Mouse (Mus musculus) limb, embryonic 15.5 days (tissue): ENCODE measurements around the gene Speer4a. TPM values are rescaled to one million over a fixed set of nuclear protein-coding genes. Genes with fewer than 3 reads are reported as not detected.
A peak's percentile ranks its signal among the peaks of the same experiment; 100 is the strongest.
"Not testable (repeated sequence)": the region's sequence is repeated elsewhere in the genome, so short reads cannot be mapped to it uniquely, and the experiment has no call there.

Experiments
- ATAC-seq: fragments of 200-750 bp; cut with Nextera tagmentation; 2 replicates; pipeline ENCODE4 v1.8.0; 2017; ENCODE audit warnings: low read depth, moderate TSS enrichment; ENCODE audit not compliant: insufficient number of reproducible peaks, low FRiP score, low TSS enrichment
- H3K27ac ChIP-seq: fragments of 300-500 bp; sonication (generic); 2 replicates; pipeline ENCODE4 v1.5.1; 2015; ENCODE audit warnings: moderate library complexity, mild to moderate bottlenecking, inconsistent platforms
- H3K27me3 ChIP-seq: fragments of 300-500 bp; sonication (generic); 2 replicates; pipeline ENCODE4 v1.6.1; 2015; ENCODE audit warnings: inconsistent platforms
- H3K36me3 ChIP-seq: fragments of 300-500 bp; sonication (generic); 2 replicates; pipeline ENCODE4 v1.6.1; 2015; ENCODE audit warnings: inconsistent platforms
- H3K4me1 ChIP-seq: fragments of 300-500 bp; sonication (generic); 2 replicates; pipeline ENCODE4 v1.6.1; 2015; ENCODE audit warnings: inconsistent platforms
- H3K4me2 ChIP-seq: fragments of 300-500 bp; sonication (generic); 2 replicates; pipeline ENCODE4 v1.6.1; 2015; ENCODE audit warnings: mild to moderate bottlenecking, inconsistent platforms
- H3K4me3 ChIP-seq: fragments of 300-500 bp; sonication (generic); 2 replicates; pipeline ENCODE4 v1.5.1; 2015; ENCODE audit warnings: mild to moderate bottlenecking, inconsistent platforms
- H3K9ac ChIP-seq: fragments of 300-500 bp; sonication (generic); 2 replicates; pipeline ENCODE4 v1.6.1; 2015; ENCODE audit warnings: inconsistent platforms
- H3K9me3 ChIP-seq: fragments of 300-500 bp; sonication (generic); 2 replicates; pipeline ENCODE4 v1.6.1; 2016; ENCODE audit warnings: inconsistent platforms
- WGBS: fragments of 180-500 bp; shearing (Covaris S2); methylation state at CpG from one replicate; pipeline ENCODE4 v1.1.7; 2015; 5-methylcytosine and 5-hydroxymethylcytosine counted together
- polyA plus RNA-seq: library from polyadenylated mRNA; unstranded; fragments of >200 nt; fragmentation: Nextera tagmentation; extraction: Ambion mirVana; gene quantifications from 2 replicates; pipeline ENCODE4 v1.2.1, GENCODE M21; 2015

Gene Speer4a
- 0.14 TPM in 1 of 2 replicates, not detected in the other for polyA plus RNA-seq

GRCm38 (mm10) chr5:26039458-26039857 is at the start of gene Speer4a:
TSS of gene Speer4a (minus strand) at chr5:26039558.
- not testable (repeated sequence) for H3K27me3 ChIP-seq, H3K4me2 ChIP-seq, H3K9me3 ChIP-seq, ATAC-seq, H3K9ac ChIP-seq, H3K27ac ChIP-seq, H3K4me3 ChIP-seq, H3K4me1 ChIP-seq, H3K36me3 ChIP-seq
- WGBS = 78% methylated on average over 2 of the region's 2 CpGs

- H3K36me3 ChIP-seq, H3K4me3 ChIP-seq, H3K4me1 ChIP-seq, H3K9ac ChIP-seq, H3K4me2 ChIP-seq, H3K27me3 ChIP-seq, H3K9me3 ChIP-seq, ATAC-seq, H3K27ac ChIP-seq: not testable (repeated sequence)
Observed at GRCm38 (mm10) chr5:26079023-26079422, 39.7 kb upstream of the Speer4a start.

- no peak overlapping the region for H3K9ac ChIP-seq
- H3K36me3 ChIP-seq = no peaks in the 10 kb centered on the region
- ATAC-seq = no peak
- H3K4me3 ChIP-seq = no peak overlapping the region
- 91% methylated on average over 24 of the region's 24 CpGs for WGBS
- no peak overlapping the region for H3K27ac ChIP-seq
- H3K9me3 ChIP-seq = no peaks in the 10 kb centered on the region
- H3K4me1 ChIP-seq = no peaks in the 10 kb centered on the region
- no peaks in the 10 kb centered on the region for H3K27me3 ChIP-seq
- no peak overlapping the region for H3K4me2 ChIP-seq
Observed at GRCm38 (mm10) chr5:26070716-26071115, 31.4 kb upstream of the Speer4a start.

- H3K9ac ChIP-seq, ATAC-seq, H3K4me3 ChIP-seq, H3K36me3 ChIP-seq, H3K27ac ChIP-seq, H3K4me1 ChIP-seq, H3K27me3 ChIP-seq, H3K4me2 ChIP-seq, H3K9me3 ChIP-seq: not testable (repeated sequence)
- no CpG with 5 or more reads among the region's 2 CpGs for WGBS
Observed at GRCm38 (mm10) chr5:26058481-26058880, 19.1 kb upstream of the Speer4a start, which contains the start of gene Gm7347. TSS of gene Gm7347 (minus strand) at chr5:26058581.

- not testable (repeated sequence) for H3K27ac ChIP-seq, H3K4me3 ChIP-seq, H3K27me3 ChIP-seq, H3K9ac ChIP-seq, ATAC-seq, H3K4me2 ChIP-seq, H3K9me3 ChIP-seq, H3K4me1 ChIP-seq, H3K36me3 ChIP-seq
- no CpG with 5 or more reads among the region's 3 CpGs for WGBS
Observed at GRCm38 (mm10) chr5:26022816-26023215, 16.5 kb downstream of the Speer4a start, which contains the start of gene Gm5862. TSS of gene Gm5862 (minus strand) at chr5:26022916.

GRCm38 (mm10) chr5:26007697-26008096 is 31.7 kb downstream of the Speer4a start:
- 59% methylated on average over 7 of the region's 7 CpGs for WGBS
- not testable (repeated sequence) for H3K4me3 ChIP-seq

GRCm38 (mm10) chr5:26006937-26007695 is 32.2 kb downstream of the Speer4a start:
- H3K27ac ChIP-seq, H3K36me3 ChIP-seq, H3K9me3 ChIP-seq, H3K4me1 ChIP-seq, H3K9ac ChIP-seq: not testable (repeated sequence)
- Histone ChIP-seq H3K4me2 (peak overlapping the region; percentile 41), H3K27me3 (peaks cover 11% of the 10 kb centered on the region), H3K4me3 (peak overlapping the region; percentile 18)
- ATAC-seq = peak; percentile 78
- 20% methylated on average over 45 of the region's 45 CpGs for WGBS

More at GRCm38 (mm10) chr5:26007697-26008096, 31.7 kb downstream of the Speer4a start:
- H3K4me1 ChIP-seq, H3K9ac ChIP-seq, H3K27ac ChIP-seq, H3K9me3 ChIP-seq, H3K4me2 ChIP-seq, H3K36me3 ChIP-seq: not testable (repeated sequence)
- 0 out of 2 replicates have a peak, but pooled peaks have one; percentile 35 for ATAC-seq
- H3K27me3 ChIP-seq = peaks cover 11% of the 10 kb centered on the region

GRCm38 (mm10) chr5:26004698-26005097 is 34.7 kb downstream of the Speer4a start, which contains the start of gene Gm1979:
TSS of gene Gm1979 (minus strand) at chr5:26004798.
- ATAC-seq, H3K36me3 ChIP-seq, H3K4me3 ChIP-seq, H3K4me2 ChIP-seq, H3K4me1 ChIP-seq, H3K27ac ChIP-seq, H3K9me3 ChIP-seq, H3K9ac ChIP-seq: not testable (repeated sequence)
- 87% methylated on average over 1 of the region's 2 CpGs for WGBS
- peaks cover 11% of the 10 kb centered on the region for H3K27me3 ChIP-seq

GRCm38 (mm10) chr5:25988550-25988949 is 50.8 kb downstream of the Speer4a start, which contains the start of gene Gm21698:
TSS of gene Gm21698 (minus strand) at chr5:25988650.
- not testable (repeated sequence) for ATAC-seq, H3K27ac ChIP-seq, H3K27me3 ChIP-seq, H3K9me3 ChIP-seq, H3K9ac ChIP-seq, H3K36me3 ChIP-seq, H3K4me2 ChIP-seq, H3K4me3 ChIP-seq, H3K4me1 ChIP-seq
- no CpG with 5 or more reads among the region's 3 CpGs for WGBS

Other genes with a start within 250 kb of the Speer4a start
- gene Gm21663, start 97.2 kb downstream of the Speer4a start, polyA plus RNA-seq = 0.19 TPM in 1 of 2 replicates, not detected in the other
- gene Gm21671, start 85.1 kb downstream of the Speer4a start, polyA plus RNA-seq = 0.10 TPM in 1 of 2 replicates, not detected in the other
- 0.14 TPM in 1 of 2 replicates, not detected in the other for gene Gm21680, start 66.9 kb downstream of the Speer4a start, polyA plus RNA-seq
- 0.12 TPM in 1 of 2 replicates, not detected in the other for gene Gm21698, start 50.9 kb downstream of the Speer4a start, polyA plus RNA-seq
- not detected in 2 replicates for gene Gm1979, start 34.8 kb downstream of the Speer4a start, polyA plus RNA-seq
- 0.09 TPM in 1 of 2 replicates, not detected in the other for gene Gm5862, start 16.6 kb downstream of the Speer4a start, polyA plus RNA-seq
- 0.19 TPM in 1 of 2 replicates, not detected in the other for gene Gm7347, start 19.0 kb upstream of the Speer4a start, polyA plus RNA-seq
- gene Gm10471, start 49.7 kb upstream of the Speer4a start, polyA plus RNA-seq = 0.05 TPM in 1 of 2 replicates, not detected in the other
- gene 5031410I06Rik, start 65.8 kb upstream of the Speer4a start, polyA plus RNA-seq = not detected in 2 replicates
- gene Gm10220, start 81.9 kb upstream of the Speer4a start, polyA plus RNA-seq = 0.14 TPM in 1 of 2 replicates, not detected in the other
- gene Gm7361, start 218.1 kb upstream of the Speer4a start, polyA plus RNA-seq = not detected in 2 replicates